Mouse (Mus musculus): ENCODE measurements around the gene Pdilt.

DNA sequence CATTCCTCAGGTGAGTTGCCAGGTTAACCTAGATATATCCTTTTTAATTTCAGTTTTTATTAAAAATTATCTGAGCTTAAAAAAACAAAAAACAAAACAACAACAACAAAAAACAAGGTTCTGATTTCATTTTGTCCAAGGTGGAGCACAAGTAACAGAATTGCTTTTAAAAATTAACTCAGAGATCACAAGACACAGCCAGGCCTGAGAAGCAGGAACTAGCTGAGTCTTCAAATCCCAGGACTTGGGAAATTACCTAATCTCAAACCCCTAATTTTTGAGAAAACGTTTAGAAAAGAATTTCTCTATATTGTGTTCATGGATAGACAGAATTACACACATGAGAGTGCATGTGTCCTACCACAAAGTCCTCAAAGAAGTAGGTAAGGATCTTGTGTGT lies 9.6 kb upstream of the Pdilt start:
- TF ChIP-seq CTCF (IDR thresholded peaks at IDR 0.05; ENCODE audit: low read depth): no peak
- TF ChIP-seq EP300 (IDR thresholded peaks at IDR 0.05; ENCODE audit: low read depth): no peak

Measured in heart, postnatal 0 days (tissue).